Mouse (Mus musculus) kidney, postnatal 25 days (tissue): ENCODE data around the gene Slc46a1.
A peak's percentile ranks its signal among the peaks of the same experiment; 100 is the strongest.

Experiments used
- DNase-seq, 2 experiments: peaks; one replicate each; pipeline ENCODE4 v3.0.0; 2021; ENCODE audit warnings: mixed read lengths in 2 of 2

The Slc46a1 gene

DNA sequence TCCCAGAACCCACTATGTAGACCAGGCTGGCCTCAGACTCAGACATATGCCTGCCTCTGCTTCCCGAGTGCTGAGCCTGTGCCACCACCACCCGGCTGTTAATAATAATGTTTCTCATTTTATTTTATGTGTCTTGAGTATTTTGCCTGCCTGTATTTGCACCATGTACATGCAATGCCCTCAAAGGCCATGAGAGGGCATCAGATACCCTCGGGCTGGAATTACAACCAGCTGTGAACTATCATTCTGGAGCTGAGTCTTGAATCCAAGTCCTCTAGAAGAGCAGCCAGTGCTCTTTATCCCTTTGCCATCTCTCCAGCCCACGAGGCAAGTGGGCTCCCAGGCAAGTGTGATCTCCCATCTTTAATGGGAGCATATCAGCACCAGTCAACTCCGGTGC, 10.2 kb upstream of the Slc46a1 start:
- DNase-seq = peak; percentile 47 to 71

DNA sequence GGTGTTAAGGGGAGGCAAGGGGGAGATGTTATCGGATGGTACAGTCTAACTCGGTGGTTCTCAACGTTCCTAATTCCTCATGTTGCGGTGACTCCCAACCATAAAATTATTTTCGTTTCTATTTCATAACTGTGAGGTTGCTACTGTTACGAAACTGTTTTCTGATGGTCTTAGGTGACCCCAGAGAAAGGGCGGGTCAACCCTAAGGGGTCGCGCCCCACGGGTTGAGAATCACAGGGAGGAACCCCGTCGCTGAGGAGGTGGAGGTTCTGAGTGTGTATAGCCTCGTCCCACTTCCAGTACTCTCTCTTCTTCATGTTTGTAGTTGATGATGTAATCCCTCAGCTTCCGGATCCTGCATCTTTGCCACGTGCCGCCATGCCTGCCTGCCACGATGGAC, 6.8 kb upstream of the Slc46a1 start:
- DNase-seq = no peak

DNA sequence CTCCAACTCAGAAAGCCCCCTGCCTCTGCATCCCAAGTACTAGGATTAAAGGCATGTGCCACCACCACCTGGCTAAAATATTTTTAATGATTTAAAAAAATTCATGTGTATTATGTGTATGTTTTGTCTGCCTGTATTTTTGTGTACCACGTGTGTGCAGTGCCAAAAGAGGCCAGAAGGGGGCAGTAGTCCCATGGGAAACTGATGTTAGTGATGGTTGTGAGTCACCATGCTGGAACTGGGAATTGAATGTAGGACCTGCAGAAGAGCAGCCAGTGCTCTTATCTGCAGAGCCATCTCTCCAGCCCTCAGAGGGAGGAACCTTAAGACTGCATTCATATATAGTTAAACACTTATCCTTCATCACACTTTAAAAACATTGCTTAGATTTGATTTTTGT, 3.6 kb upstream of the Slc46a1 start:
- DNase-seq = no peak

DNA sequence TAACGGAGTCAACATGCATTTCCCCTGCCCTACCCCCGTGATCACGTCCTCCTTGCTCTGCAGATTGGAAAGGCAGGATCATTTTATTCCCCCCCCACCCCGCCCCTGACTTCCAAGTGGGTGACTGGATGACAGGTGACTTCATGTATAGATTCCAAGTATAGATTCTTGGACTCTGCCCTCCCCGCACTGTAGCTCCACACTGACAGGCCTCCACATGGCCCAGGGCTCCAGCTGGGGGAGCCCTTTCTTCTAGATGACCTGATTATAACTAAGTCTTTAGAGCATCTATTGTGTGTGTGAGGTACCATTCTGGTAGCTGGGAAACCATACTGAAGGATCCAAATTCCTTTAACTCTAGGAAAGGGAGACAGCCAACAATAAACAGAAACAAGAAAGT, 2.8 kb upstream of the Slc46a1 start:
- DNase-seq = no peak

DNA sequence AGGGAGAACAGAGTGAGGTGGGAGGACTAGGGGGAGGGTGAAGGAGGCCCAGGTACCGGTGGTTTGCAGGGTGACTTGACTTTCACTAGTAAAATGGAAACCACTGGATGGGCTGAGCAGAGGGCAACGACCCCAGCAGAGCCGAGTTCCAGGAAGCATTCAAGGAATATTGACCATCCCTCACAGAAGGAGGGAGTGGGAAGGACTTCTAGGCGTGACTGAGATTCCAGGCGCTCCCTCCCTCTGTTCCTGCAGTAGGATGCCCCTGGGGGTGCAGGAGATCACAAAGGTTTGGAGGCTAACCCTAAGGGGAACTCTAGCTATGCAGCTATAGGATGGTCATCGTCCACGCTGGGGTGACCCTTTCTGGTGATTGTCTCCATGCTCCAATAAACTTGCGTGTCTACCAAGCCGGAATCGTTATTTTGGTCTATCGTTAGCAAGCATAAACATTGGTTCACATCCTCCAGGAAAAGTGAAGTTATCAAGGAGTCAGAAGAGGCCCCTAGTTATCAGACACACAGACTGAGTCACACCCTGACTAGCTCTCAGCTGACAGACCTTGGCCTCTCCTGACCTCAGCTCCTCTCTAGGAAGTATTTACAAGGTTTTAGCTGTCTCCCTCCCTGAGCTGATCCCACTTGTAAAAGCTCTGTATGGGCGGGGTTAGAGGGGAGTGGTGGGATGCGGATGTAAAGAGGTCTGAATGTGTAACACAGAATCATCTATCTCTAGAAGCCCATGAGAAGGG, 2.0 kb upstream of the Slc46a1 start:
- no peak for DNase-seq

DNA sequence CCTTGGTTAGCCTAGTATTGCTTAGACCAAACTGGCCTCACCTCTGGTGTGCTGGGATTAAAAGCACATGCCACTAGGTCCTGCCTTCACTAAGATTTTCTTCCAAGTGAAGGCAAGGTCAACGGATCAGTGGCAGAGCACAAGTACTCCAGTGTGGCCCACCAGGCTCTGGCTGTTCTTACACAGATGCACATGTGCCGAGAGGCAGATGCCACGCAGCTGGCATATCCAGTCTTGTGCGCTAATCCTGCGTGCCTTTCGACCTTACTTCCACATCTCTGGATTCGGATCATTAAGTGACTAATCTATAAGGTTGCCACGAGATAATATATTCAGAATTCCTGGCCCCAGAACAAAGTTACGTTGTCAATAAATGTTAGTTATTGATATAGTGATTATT, 381 bp upstream of the Slc46a1 start:
- DNase-seq = no peak

DNA sequence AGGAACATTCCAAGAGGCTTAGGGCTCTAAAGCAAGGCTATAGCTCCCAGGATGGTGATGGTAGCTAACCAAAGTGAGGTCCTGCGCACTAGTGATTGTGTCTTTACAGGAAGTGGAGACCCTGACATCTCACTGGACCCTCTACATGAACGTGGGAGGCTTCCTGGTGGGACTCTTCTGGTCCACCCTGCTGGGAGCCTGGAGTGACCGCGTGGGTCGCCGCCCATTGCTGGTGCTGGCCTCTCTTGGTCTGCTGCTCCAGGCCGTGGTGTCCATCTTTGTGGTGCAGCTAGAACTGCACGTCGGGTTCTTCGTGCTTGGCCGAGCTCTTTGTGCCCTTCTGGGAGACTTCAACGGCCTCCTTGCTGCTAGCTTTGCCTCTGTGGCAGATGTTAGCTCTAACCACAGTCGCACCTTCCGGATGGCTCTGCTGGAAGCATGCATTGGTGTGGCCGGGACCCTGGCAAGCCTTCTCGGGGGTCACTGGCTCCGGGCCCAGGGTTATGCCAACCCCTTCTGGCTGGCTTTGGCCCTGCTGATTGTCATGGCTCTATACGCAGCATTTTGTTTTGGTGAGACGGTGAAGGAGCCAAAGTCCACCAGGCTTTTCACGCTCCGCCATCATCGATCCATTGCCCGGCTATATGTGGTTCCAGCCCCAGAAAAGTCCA, 880 bp downstream of the Slc46a1 start:
- peak in 1 of 2 experiments; percentile 3 for DNase-seq

DNA sequence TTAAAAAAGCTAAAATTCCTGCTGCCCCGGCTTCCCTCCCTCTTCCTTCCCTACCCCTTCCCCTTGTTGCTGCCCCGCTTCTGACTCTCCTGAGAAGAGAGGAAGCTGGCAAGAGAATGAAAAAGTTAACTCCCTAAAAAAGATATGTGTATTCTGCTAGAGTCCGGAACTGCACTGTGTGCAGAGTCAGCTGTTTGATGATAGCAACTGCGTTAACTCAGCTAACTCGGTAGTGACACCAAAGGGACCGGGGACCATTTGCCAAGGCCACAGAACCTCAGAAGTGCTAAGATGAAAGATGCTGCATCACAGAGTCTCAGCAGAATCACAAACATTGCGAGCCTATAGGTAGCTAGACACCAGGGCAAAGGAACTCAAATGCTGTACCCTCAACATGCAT, 2.0 kb downstream of the Slc46a1 start:
- no peak for DNase-seq

DNA sequence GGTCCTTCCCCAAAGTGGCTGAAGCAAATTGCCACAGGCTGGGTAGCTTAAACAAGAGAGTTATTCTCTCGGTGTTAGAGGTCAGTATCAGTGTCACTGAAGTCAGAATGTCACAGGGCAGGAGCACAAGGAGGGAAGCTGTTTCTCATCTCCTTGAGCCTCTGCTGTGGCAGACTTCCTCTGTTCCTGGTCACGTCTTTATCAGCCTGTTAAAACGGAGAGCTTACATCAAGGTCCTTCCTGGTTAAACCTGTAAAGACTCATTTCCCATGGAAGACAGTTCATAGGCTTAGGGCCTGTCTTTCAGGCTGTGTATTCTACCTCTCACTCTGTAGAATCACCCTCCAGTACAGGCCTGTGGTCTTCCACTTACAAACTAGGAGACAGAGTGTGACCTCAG, 2.4 kb downstream of the Slc46a1 start:
- no peak for DNase-seq

DNA sequence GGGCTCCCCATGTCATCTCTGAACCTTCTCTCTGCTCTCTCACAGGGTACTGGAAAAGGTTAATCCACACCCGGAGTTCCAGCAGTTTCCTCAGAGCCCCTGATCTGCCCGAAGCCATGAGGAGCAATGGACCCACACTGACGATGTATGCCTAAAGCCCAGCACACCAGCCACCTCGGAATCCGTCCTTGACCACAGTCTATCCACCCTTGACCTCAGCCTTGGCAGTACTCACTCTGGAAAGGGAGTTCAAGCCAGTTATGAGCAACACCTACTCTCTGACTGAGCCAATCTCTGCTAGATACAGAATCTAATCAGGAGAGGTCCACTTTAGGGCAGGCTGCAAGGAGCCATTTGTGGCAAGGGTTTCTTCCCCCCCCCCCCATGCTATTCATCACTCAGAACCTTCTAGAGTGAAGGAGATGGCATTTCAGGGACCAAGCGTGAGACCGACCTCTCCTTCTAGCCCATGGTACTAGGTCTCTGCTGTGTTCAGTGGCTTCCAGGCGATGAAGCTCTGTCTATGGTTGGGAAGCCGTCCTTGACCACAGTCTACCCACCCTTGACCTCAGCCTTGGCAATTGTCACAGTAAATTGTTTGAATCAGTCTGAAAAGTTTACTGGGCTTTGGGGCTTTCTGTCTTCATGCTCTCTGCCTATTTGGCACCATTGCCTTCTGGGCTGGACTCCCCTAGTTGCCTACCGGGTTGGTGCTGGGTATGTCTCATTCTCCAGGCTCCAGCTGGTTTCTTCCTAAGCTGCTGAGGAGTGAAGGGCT, 6.0 kb downstream of the Slc46a1 start:
- DNase-seq = no peak

DNA sequence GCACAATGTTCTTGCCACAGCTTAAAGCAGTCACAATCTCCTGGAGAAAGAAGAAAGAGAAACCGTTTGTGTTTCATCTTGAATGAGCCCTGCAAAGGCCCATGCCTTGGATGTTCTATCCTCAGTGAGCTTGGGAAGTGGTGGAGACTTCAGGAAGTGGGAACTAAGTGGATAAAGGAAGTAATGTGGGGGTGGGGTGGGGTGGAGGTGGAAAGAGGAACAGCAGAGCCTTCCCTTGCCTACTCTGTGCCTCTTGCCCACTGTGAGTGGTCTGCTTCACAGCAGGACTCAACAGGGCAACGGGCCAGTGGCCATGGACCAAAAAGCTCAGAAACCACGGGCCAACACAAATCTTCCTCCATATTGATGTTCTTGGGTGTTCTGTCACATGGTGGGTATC, 9.8 kb downstream of the Slc46a1 start:
- DNase-seq = no peak

DNA sequence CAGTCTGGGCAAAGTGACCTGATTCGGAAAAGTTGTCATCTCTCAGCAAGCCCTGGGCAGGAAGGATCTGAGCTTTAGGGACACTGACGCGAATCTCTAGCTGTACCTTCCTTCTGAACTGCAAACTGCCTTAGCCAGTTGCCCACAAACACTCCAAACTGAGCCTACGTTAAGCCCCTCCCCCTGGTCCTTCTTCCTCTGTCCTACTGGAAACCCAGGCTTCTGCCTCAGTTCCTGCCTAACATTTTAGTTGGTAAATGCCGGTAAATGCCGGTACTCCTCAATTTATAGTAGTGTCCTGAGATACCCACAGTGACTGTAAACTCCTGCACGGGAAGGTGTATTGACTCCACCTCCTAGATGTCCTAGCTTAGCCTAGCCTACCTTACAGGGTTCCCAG, 18.1 kb downstream of the Slc46a1 start:
- no peak for DNase-seq

DNA sequence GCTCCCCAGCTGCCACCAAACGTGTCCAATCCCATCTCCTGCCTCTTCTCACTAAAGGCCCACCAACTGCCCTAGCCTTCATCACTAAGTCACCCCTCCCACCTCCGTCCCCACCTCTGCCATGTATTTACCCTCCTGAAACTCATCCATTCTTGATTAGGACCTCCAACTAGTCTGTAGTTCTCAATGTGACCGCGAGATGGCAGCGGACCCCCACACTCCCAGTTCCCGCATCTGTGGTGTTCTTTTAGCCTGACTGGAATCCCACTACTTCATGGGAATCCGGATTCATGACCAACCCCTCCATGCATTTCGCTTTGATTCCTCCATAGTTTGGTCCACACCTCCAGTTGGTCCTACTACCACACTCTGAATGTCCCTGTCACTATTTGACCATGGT, 22.7 kb downstream of the Slc46a1 start:
- DNase-seq = peak; percentile 70 to 80

DNA sequence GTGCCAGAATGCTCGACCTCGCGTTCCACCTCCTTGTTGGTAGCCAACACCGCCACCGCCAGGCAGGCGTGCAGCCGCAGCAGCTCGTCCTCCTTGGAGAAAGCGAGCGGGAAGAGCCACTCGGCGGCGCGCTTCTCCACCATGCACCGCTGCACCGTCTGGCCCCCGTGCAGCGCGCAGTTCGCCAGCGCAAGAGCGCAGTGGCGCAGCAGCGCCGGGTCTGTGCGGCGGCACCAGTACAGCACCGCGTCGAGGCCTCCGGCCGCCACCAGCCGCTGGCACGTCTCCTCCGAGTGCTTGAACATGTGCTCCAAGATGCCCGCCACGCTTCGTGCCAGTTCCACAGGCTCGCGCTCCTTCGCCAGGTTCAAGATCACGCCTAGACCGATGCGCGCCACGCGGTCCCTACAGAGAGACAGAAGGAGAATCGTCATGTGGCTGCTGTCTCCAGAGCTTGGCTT, 25.3 kb downstream of the Slc46a1 start:
- DNase-seq = peak; percentile 8 to 47

DNA sequence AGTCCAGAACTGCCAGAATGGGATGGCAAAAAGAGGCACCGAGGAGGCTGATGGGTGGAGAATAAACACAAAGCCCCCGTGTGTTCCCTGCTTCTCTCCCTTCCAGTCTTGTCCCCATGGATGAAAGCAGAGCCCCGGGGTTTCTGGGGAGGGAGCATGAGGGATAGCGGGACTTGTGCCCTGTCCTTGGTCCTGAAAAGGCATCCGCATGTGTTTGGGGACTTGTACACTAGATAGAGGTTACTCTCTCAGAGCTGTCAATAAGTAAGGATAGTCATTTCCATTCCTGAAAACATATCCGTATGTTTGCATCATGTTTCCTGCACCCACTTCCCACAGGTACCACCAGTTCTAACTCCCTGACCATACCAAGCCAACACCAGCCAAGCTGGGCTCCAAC, 30.4 kb downstream of the Slc46a1 start:
- DNase-seq = peak in 1 of 2 experiments; percentile 51

DNA sequence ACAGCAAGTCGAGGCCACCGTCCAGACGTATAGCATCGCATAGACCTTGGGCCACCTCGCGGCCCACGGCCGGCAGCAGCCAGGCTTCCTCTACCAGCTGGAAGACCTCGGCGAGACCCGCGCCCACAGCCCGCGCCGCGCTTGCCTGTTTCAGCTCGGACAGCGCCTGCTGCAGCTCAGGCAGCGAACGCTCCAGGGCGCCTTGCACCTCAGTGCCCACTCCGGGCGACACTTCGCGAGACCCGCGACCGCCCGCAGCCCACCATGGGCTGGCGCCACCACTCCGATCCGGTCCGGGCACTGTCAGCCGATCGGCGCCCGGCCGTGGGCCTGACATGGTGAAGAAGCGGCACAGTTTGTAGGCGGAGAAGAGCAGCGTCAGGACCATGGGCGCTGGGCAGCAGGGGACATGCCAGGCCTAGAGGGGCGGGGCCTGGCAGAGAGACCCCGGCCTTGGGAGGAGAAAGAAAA, 31.6 kb downstream of the Slc46a1 start:
- peak in 1 of 2 experiments; percentile 13 for DNase-seq

DNA sequence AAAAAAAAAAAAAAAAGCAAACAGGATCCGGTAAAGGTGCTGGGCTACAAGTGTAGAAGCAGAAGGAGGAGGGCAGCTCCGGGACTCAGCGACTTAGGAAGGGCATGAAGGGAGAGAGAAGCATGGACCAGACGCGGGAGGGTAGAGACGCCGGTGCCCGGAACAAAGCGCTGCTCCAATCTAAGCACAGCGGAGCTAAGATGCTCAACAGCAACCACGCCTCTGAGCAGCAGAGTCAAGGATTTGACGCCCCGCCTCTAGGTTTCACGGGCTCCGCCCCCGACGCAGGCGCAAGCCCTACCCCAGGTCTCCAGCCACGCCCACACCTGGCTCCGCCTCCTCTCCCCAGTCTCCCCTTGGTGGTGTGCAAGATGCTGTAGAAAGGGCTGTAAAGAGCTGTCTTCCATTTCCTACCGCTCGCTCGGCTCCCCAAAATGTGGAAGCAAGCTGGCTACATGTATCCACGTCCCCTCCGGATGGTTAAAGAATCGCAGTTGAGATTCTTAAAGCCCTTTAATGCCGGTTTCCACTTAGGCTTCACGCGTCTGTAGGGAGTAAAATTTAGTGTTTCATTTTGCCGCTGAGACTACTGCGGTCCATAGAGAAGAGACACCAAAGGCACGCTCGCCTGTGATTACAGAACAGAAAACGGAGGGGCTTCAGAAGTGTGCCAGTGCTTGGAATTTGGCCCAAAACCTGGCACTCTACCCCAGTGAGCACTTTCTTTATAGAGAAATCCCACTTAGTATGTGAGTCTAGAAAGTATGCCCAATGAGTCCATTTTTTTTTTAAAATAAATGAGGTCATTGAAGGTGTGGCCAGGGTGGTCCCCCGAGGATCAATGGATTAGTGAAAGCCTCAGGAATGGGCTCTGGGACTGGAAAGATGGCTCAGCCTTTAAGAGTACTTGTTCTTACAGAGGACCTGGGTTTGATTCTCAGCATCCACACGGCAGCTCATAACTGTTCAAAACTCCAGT, 32.3 kb downstream of the Slc46a1 start, which contains the start of gene Sarm1:
Sarm1 (minus strand) TSS at position 211 of the 979 bp plus-strand sequence.
- peak; percentile 94 to 95 for DNase-seq

DNA sequence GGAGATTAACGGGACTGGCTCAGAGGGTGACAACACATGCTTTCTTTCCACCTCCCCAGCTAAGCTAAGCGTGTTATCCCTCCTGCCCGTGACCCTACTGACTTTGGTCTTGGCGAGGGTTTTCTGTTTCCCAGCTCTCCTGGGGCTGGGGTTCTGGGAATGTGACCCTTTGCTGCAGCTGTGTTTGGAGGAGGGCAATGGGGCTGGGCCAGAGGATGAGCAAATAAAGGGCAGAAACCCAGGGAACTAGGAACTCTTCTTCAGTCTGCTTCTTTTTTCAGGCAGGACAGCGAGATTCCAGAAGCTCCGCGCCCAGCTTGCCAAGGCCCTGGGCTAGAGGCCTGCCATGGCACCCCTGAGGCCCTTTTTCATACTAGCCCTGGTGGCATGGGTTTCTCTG, 33.5 kb downstream of the Slc46a1 start, which contains the start of gene Vtn:
Vtn (plus strand) TSS at position 88 of the 400 bp plus-strand sequence.
- DNase-seq = no peak

DNA sequence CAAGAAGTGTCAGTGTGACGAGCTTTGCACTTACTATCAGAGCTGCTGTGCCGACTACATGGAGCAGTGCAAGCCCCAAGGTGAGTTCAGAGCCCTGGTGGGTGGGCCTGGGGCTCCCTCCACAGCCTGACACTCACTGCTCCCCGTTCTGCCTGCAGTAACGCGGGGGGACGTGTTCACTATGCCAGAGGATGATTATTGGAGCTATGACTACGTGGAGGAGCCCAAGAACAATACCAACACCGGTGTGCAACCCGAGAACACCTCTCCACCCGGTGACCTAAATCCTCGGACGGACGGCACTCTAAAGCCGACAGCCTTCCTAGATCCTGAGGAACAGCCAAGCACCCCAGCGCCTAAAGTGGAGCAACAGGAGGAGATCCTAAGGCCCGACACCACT, 34.0 kb downstream of the Slc46a1 start:
- no peak for DNase-seq

DNA sequence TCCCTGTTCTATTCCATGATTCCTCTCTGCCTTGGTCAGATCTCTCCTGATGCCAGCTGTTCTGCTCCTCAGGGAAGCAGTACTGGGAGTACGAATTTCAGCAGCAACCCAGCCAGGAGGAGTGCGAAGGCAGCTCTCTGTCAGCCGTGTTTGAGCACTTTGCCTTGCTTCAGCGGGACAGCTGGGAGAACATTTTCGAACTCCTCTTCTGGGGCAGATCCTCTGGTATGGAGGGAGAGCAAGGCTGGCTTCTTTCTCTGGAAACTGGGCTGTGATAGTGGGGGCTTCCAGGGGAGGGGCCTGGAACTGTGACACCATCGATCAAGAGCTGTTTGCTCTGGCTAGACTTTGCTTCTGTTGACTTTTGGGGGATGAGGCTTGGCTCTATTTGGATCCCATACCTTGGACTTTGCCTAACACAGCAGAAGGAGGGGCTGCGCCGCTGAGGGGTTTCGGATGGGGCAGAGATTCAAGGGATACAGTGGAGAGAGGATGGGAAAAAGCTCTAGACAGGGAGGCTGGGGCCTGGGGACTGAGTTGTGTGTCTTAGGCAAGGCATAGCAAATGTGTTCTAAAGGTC, 35.2 kb downstream of the Slc46a1 start:
- no peak for DNase-seq

DNA sequence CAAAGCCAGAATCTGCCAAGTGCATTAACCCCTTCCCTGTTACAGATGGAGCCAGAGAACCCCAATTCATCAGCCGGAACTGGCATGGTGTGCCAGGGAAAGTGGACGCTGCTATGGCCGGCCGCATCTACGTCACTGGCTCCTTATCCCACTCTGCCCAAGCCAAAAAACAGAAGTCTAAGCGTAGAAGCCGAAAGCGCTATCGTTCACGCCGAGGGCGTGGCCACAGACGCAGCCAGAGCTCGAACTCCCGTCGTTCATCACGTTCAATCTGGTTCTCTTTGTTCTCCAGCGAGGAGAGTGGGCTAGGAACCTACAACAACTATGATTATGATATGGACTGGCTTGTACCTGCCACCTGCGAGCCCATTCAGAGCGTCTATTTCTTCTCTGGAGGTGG, 36.0 kb downstream of the Slc46a1 start:
- no peak for DNase-seq
